Mouse (Mus musculus) olfactory bulb, adult 2 months (tissue): ENCODE results near the gene Stx17.

Experiments used
- CTCF ChIP-seq: fragments of 200-500 bp; IDR thresholded peaks from 2 replicates; pipeline ENCODE4 v1.5.1; 2012; ENCODE audit warnings: low read depth, mild to moderate bottlenecking, low read length, moderate library complexity; ENCODE audit not compliant: insufficient read depth
- POLR2A ChIP-seq: fragments of 200-500 bp; IDR thresholded peaks from 2 replicates; pipeline ENCODE4 v1.6.1; 2012; ENCODE audit warnings: mild to moderate bottlenecking, low read depth, low read length, moderate library complexity; ENCODE audit not compliant: insufficient read depth

DNA sequence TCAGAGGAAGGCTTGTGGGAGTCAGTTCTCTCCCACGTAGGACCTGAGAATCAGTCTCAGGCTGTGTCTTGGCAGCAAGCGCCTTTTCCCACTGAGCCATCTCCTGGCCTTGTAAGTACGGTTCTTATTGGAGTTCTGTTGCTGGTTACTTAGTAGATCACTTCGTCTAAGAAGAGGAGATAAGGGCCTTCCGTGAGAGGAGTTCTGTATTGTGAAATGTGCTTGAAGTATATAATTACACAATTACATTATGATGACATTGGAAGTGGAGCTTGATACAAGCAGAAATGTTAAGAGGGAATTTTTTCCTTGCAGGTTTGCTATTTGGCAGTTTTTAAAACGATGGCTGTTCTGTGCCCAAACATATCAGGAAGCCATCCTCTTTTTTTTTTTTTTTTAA is 5.6 kb downstream of the Stx17 start:
- TF ChIP-seq CTCF (no peak), POLR2A (no peak)
